In the genomic region with DNA sequence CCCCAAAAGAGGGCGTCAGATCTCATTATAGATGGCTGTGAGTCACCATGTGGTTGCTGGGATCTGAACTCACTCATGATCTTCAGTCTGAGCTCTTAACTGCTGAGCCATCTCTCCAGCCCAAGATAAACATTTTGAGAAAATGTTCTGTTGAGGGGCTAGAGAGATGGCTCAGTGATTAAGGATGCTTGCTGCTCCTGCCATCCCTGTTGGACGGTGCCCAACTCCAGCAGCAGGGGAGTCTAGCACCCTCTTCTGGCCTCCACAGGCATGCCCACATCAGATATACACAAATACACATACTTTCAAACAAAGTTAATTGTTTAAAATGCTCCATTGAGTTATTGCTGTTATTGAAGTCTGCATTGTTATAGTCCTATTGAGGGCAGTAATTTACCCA, we compare ENCODE assay signal across 1 mouse cellular context.
TF ChIP-seq lines count a peak whose summit lies in the region.

No protein-coding gene starts in this region.

TF ChIP-seq in ES-E14, 5 proteins besides CTCF, POLR2A, EP300 and RAD21 (continued from another document):
- peak; percentile 85 for TF ChIP-seq ZC3H11A (IDR thresholded peaks at IDR 0.05; ENCODE audit: borderline replicate concordance, low read depth, low read length)
- TF ChIP-seq CHD2 (IDR thresholded peaks at IDR 0.05; ENCODE audit: low read depth, low read length): no peak
- TF ChIP-seq MAFK (IDR thresholded peaks at IDR 0.05; ENCODE audit: insufficient read depth, low read depth, low read length): no peak
